Mouse (Mus musculus): ENCODE data around the gene Dtd1. TPM values are rescaled to one million over a fixed set of nuclear protein-coding genes. Genes with fewer than 3 reads are reported as not detected.

Gene Dtd1
- total RNA-seq, 2 experiments from 2014 or later: 1.2 to 10.4 TPM

DNA sequence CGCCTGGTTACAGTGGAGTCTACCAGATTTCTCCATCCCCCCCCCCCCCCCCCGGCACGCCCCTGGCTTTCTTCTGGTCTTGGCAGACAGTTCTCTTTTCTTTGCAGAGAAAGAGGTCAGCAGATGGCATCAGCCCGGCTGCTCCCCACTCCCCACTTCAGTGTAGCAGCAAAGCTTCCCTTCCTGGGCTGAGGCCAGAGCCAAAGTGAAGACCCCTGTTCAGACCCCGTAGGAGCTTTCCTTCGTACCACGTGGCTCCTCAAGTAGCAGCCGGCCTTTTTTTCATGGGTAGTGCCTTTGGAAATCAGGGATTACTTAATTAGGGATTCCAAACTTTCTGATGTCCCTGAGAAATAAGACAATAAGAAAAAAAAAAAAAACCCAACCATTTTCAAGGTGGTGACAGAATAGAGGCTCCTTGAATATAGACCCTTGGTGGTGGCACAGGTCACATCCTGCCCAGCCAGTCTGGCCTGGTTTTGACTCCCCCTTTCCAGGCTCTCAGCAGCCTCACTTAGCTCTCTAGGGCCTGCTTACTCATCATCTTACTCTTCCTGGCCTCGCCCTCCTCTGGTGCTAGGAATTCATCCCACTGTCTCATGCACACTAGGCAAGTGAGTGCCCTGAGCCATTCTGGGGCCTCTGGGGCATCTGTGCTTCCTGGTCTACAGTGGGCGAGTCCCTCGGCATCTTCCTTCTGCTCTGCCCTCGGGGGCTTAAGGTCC lies 38.1 kb downstream of the Dtd1 start:
- ATAC-seq (replicated peaks; ENCODE audit: low FRiP score, poor library complexity, severe bottlenecking): no peak

DNA sequence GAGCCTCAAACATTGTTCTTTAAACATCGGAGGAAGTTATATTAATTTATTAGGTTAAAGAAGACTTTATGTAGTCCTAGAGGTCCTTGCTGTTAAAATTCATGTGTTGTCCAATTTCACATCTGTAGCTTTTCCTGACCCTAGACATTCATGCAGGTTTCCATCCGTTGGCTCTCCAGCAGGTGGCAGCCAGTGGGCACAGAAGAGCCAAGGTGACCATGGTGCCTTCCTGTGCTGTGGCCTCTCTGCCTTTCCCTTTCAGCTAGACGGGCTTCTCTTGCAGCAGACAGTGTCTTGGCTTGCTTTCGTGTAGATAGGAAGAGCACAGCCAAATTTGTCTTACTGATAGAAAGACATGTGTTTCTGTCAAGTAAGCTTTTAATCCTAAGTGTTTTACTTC lies 39.0 kb downstream of the Dtd1 start:
- no peak for ATAC-seq (replicated peaks; ENCODE audit: low FRiP score, poor library complexity, severe bottlenecking)

DNA sequence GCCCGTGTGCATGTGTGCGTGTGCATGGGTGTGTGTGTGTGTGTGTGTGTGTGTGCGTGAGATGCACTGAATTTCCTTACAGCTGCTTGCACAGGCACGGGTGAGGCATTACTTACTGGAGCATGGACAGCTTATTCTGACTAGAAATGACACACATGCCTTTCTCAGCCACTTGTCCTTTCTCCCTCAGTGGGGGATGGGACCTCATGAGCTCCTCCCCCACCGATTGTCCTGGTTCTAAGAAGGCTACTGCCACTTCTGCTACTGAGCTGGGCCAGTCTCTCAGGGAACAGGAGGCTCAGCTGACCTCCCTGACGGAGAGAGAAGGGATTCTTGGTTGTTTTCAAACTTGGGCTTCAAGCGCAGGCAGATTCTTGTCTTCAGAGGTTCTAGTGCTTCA lies 40.4 kb downstream of the Dtd1 start:
- ATAC-seq (replicated peaks; ENCODE audit: low FRiP score, poor library complexity, severe bottlenecking): no peak

DNA sequence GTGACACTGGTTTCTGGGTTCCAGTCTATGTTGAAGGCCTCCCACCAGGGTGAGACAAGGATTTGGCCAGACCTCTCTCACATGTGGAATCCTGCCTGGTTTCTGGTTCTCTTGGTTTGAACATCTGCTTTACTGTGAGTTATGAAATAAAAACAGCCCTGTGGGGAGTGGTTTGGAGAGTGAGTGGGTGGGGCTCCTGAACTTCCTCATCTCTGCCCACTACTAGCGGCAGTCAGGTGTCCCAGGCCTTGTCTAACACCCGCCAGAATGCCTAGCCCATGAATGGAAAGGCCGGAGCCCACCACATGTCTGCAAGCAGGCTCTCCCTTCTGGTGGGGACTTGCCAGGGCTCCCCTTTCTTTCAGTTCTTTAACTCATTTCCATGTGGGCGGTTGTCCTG lies 42.3 kb downstream of the Dtd1 start:
- no peak for ATAC-seq (replicated peaks; ENCODE audit: low FRiP score, poor library complexity, severe bottlenecking)

DNA sequence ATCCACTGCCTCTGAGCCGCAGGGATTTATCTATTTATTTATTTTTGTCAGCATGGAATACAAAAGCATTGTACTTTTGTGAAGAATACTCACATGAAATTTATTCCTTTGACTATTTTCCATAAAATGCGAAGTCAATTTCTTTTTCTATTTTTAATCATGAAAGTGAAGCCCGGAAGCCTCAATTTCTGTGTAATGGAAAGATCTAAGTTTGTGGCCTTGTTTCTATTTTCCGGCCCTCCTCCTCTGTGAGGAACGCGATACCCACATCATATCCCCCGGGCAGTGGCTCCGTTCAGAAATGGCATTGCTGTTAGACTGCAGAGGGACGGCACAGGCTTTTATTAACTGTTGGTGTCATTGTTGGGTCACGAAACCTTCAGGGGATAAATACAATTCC lies 46.7 kb downstream of the Dtd1 start:
- no peak for ATAC-seq (replicated peaks; ENCODE audit: low FRiP score, poor library complexity, severe bottlenecking)

DNA sequence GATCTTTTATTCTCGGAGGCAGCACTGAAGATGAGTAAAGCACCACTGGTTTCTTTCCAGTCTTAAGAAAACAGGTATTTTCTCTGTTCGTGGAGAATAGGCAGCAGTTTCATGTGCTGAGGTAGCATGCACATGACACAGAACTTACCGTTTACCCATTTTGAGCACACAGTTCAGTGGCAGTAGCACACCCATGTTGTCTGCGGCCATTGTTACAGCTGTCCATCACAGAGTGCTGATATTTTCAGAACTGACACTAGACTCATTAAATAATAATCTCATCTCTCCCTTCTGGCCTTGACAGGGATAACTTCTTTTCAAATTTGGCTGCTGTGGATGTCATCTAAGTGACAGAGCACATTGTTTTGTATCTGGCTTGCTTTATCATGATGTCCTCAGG lies 47.5 kb downstream of the Dtd1 start:
- no peak for ATAC-seq (replicated peaks; ENCODE audit: low FRiP score, poor library complexity, severe bottlenecking)

DNA sequence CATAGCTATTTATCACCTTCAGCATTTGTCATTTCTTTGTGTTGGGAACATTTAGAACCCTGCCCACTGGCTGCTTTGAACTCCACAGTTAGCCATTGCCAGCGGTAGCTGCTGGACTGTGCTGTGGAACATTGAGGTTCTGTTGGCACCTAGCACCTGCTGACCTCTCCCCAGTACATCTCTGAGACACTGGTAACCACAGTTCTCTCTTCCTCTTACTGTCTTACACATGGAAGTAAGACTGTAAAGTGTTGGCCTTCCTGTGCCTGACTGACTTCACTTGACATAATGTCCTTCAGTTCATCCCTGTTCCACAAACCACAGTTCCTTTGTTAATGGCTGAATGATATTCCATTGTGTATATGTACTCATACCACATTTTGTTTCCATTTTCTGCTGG lies 50.3 kb downstream of the Dtd1 start:
- ATAC-seq (replicated peaks; ENCODE audit: low FRiP score, poor library complexity, severe bottlenecking): no peak

DNA sequence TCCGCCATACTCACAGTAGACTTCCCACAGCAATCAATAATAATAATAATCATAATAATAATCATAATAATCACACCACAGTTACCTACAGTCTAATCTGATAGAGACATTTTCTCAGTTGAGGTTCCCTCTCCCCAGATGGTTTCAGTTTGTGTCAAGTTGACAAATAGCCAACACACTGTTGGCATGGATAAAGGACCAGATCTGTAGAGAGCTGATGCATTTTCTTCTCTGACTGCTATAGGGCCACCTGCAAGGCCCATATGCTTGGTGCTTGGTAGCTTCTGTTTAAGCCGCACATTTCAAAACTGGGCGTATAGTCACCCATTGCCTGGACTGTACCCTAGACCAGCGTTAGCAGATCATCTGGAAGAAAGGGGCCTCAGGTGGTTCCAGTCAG lies 53.1 kb downstream of the Dtd1 start:
- no peak for ATAC-seq (replicated peaks; ENCODE audit: low FRiP score, poor library complexity, severe bottlenecking)

DNA sequence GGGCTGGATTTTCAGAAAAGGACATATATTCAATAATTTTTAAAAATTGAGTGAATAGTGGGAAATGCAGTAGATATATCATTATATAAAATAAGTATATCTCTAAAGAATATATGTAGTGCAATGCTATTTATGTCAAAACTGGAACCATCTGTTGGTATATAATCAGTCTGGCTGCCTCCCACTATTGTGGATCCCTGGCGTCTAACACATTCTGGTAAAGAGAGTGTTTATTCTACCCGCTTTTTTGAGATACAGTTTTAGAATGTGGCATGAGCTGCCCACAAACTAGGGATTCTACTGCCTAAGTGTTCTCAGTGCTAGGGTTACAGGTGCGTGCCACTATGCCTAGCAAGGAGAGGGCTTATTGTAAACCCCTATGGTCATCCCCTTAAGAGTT lies 55.6 kb downstream of the Dtd1 start:
- ATAC-seq (replicated peaks; ENCODE audit: low FRiP score, poor library complexity, severe bottlenecking): no peak

DNA sequence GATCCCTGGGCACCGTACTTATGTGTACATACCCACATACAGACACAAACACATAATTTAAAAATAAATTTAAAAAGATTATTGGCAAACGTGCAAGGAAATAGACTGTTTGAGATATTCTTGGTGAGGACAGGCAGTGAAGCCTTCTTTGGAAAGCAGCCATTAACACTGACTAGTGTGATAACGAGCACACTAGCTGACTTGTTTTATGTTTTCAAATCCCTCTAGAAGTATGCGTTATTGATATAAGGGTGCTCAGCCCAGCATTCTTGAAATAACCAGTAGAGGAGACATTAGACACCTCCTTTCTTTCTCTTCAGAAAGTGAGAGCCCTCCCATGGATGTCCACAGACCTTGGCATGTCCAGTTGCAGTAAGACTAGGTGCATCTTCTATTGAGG lies 68.8 kb downstream of the Dtd1 start:
- ATAC-seq (replicated peaks; ENCODE audit: low FRiP score, poor library complexity, severe bottlenecking): no peak

DNA sequence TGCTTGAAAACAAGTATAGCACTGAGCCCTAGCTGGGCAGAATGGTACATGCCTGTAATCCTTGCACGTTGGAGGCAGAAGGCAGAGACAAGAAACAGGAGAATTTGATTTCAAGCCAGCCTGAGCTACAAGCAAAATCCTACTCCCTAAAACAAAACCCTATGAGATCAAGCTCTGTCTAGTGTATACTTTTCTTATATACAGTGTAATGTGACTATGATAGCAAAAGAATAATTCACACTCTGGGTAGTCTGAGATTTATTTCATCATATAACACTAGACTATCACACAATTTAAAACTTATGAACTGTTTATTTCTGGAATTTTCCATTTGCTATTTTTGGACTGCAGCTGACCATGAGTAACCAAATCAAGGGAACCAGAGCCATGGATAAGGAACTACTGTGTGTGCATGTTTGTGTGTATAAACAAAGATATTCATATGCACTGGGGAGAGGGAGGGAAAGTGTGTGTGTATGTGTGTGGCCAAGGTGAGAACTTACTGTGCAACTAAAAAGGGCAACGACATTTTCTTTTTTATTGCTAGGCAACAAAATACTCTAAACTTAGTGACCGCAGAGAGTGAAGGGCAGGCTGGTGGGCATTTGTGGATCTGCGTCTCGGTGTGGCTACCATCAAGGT lies 70.7 kb downstream of the Dtd1 start:
- ATAC-seq (replicated peaks; ENCODE audit: low FRiP score, poor library complexity, severe bottlenecking): no peak

DNA sequence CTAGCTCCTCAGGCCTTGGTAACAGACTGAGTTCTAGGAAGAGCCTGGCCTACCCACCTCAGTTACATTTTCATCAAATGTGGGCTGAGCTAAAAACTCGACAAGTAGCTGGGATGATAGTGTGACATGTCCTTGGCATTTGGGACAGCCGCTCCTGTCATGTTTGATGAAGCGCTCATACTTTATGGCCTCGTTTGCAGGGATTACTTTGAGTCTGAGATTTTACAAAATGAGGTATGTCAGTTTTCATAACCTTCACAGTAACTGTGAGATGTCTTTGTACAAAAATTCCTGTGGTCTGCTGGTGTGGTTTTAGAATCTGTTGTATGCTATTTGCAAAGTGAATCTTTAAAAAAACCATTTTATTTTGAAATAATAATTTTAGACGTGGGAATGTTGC lies 72.7 kb downstream of the Dtd1 start:
- no peak for ATAC-seq (replicated peaks; ENCODE audit: low FRiP score, poor library complexity, severe bottlenecking)

DNA sequence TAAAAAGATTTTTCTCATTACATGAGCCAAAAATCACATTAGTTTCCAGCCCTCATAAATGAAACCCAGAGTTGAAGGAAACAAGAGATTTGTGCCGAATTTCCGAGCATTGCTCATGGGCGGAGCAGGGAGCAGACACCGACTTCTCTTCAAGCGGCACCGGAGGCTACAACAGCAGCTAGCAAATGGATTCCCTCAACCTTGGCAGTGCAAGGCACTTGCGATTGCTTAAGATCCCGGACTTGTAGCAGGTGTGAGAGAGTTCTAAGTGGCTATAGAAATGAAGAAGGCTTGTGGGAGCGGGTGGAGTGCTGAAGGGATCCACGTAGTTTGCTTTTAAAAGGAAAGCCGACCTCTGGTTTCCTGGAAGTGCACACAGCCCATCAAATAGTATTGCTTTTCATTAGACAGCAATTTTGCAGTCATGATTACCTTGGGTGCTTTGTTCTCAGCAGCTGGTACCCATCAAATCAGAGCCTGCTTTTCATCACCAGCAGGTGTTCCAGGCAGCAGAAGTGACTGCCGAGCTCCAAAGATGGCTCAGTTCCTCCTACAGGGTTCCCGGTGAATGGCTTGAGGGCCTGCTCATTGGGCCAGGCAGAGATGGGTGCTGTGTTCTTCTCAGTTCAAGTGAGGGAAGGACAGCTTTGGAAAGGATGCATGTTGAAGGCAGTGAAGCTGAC lies 77.0 kb downstream of the Dtd1 start:
- ATAC-seq (replicated peaks; ENCODE audit: low FRiP score, poor library complexity, severe bottlenecking): no peak

DNA sequence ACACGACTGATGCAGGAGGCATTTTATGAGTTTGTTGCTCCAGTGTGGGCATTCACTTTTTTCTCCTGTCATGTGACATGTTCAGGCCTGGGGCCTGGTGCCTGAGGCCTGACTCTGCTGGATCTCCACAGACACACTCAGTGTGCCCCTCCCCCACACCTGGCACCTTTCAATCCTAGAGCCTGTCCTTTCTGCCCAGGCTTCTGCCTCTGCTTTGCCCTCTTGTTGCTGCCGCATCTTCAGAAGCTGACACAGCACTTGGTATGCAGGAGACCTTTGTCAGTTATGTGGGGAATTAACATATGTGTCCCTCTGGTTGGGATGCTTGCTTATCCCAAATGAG lies 77.5 kb downstream of the Dtd1 start:
- ATAC-seq (replicated peaks; ENCODE audit: low FRiP score, poor library complexity, severe bottlenecking): no peak

DNA sequence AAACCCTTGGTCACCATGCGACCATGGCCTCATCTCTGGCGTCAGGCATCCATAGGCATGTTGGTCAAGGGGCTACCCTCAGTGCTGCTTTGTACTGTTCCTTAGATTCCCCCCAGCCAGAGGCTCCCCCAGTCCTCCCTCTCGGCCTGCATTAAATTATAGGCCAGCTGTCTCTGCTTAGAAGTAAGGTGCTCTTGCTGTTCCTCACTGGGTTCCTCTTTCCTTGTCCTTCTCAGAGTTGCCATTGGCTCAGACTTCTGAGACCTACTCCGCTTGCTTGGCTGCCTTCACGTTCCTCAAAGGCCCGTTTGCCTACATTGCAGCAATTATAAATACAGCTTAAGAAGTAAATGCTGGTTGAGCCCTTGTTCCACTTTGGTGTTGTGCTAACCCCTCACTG lies 79.1 kb downstream of the Dtd1 start:
- no peak for ATAC-seq (replicated peaks; ENCODE audit: low FRiP score, poor library complexity, severe bottlenecking)

DNA sequence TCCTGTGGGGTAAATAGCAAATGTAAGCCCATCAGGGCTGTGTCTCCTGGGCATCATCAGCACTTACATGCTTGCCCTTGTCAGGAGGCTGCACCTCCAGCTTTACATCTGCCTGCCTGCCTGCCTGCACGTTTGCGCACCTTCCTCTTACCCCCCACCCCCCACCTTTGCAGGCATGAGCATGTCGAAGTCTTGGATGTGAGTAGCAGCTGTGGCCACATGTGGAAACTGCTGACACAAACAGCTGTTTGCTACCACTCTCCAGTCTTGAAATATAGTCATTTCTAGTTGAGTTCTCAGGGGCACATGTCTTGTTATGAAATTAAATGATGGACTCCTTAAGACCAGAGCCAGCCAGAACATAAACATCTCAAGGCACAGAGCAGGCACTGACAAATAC lies 79.7 kb downstream of the Dtd1 start:
- no peak for ATAC-seq (replicated peaks; ENCODE audit: low FRiP score, poor library complexity, severe bottlenecking)

DNA sequence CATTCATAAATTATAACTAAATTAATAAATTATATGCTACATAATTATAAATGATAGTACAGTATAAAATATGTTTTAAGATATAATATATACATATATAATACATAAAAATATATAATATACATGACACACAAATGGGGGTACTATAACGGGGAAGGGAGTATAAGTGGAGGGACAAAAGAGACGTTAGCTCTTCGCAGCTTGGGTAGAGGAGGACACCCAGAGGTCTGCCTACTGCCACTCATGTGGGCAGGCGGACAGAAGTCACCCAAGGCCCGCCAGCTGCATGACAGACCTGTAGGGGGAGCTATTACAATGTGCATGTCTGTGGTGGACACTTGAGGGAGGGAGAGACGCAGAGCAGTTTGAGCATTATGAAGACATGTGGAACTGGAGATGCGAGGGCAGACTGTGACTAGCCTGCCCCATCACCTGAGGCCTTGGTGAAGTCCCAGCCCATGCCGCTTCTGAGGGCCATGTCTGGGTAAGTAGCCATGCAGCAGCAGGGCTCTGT lies 92.6 kb downstream of the Dtd1 start:
- ATAC-seq (replicated peaks; ENCODE audit: low FRiP score, poor library complexity, severe bottlenecking): no peak

DNA sequence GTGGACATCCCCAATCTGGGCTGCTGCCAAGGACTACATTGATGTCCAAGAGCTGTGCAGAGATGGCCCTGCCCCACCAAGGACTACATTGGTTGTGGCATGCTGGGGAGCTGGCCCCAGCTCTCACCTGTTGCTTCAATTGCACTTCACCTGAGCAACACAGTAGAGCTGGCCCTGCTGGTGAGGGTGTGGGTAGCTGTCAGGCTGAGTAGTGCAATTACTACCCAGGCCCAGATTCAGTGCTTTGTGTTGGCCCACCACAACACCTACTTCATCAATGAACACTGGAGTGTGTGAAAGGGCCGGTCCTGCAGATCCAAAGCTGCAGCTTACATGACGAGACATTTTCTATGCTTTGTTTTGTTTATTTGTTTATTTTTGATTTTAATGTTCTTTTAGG lies 93.1 kb downstream of the Dtd1 start:
- ATAC-seq (replicated peaks; ENCODE audit: low FRiP score, poor library complexity, severe bottlenecking): no peak

DNA sequence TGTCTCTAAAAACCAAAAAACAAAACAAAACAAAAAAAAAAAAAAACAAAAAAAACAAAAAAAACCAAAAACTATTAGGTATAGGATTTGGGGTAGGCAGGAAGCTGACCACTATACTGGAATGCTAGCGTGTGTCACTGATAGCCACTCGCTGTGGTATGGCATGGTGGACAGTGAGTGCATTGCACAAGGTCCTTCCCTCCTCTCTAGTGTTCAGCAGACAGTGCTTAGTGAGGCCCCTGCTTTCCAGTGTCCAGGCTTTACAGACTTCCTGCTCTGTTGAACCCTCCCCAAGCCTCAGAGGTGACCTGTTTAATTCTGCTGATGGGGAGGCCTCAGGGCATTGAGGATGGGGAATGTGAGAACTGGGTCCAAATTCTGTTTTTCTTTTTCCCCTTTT lies 95.2 kb downstream of the Dtd1 start:
- ATAC-seq (replicated peaks; ENCODE audit: low FRiP score, poor library complexity, severe bottlenecking): no peak

DNA sequence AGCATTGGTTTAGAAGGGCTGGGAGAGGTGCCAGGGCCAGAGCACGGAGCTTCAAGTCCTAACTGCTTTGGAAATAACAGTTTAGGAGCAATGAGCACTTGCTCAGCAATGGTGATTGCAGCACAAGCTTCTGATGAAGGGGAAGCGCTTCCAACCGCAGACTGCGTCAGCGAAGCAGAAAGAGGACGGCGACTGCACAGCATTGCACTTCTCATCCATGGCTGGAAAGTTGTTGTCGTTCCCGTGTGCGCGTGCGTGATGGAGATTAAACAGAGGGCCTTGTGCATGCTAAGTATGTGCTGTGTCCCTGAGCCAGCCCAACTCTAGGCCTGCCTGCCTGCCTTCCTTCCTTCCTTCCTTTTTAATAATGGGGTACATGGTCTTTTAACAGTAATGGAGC lies 98.3 kb downstream of the Dtd1 start:
- no peak for ATAC-seq (replicated peaks; ENCODE audit: low FRiP score, poor library complexity, severe bottlenecking)

DNA sequence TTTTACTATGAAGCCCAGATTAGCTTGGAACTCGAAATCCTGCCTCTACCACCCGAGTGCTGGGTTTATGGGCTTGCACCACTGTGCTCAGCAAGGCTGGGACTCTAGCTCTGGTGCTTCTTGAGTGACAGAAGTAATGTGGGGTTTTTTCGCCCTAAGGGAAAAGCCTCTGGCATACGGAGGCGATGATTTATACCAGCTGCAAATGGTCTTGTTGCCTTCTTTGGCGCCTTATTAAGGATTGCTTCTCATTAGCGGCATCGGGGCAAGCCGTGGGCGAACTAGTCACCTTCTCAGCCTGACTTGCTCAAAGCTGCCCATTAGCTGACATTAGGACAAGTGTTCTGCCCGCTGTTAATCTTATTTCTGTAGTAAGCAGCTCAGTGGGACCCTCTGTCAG lies 100.9 kb downstream of the Dtd1 start:
- ATAC-seq (replicated peaks; ENCODE audit: low FRiP score, poor library complexity, severe bottlenecking): no peak
